Mouse (Mus musculus) frontal cortex, postnatal 14 days (tissue): Measurements from ENCODE around the gene Zbtb40.

Source experiments
- DNase-seq, 2 experiments: peaks; one replicate each; pipeline ENCODE4 v3.0.0; 2022; ENCODE audit warnings: low spot score in 2 of 2

Gene Zbtb40

DNA sequence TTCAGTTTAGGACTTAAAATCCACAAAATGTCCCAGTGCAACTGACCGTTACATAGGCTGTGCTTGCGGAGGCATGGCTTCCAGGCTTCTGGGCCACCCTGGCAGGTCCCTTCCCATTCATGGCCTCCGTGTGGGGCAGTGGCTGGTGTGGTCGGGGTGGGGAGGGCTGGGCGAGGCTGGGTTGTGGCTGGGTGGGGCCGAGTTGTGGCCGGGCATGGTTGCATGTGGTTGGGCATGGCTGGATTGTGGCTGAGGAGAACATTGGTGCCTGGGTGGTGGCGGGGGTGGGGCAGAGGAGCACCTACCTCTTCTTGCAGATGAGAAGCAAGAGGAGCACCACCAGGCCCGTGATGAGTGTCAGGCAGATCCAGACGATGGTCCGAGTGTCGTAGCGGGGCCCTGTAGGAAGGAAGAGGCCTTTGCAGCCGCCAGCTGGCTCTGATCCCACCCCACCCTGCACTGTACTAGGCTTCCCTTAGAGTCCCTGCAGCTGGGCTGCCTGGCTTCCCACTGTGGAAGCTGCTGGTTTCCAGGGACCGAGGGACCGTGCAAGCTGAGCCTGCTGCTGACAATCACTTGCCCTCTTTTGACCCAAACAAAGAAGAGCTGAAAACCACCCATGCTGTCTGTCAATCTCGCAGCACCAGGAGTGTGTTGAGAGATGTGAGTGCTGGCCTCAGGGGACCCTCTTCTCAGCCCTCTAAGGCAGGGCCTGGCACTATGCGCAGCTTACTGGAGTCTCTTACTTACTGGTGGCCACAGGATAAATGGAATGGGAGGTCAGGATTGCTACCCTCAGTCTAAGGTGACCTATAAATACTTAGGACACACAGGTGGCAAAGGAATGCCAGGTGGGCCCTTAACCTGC, 113.6 kb downstream of the Zbtb40 start:
- DNase-seq: no peak

DNA sequence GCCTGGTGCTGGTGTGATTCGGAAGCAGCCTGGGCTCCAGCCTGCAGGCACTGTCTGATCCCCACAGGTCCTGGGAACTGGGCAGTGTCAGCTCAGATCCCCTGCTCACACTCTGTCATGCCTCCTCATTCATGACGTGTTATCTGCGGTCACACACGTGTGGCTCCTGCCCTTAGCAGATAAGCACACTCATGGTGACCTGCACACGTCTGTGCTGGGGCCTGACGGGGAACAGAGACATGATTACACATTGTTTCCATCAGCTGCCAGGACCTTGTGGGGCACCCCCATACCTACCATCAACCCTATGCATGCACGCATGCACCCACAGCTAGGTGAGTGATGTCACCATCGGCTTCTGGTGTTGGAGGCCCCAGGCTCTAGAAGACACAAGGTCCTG, 118.1 kb downstream of the Zbtb40 start:
- DNase-seq: no peak
